Mouse (Mus musculus) lung, embryonic 16.5 days (tissue): ENCODE measurements around the gene Csrnp3. TPM values are rescaled to one million over a fixed set of nuclear protein-coding genes. Genes with fewer than 3 reads are reported as not detected.
A peak's percentile ranks its signal among the peaks of the same experiment; 100 is the strongest.

Experiments used
- ATAC-seq: fragments of 200-750 bp; cut with Nextera tagmentation; 2 replicates; pipeline ENCODE4 v1.8.0; 2017; ENCODE audit warnings: low read depth, mild to moderate bottlenecking, moderate library complexity
- H3K27ac ChIP-seq: fragments of 300-500 bp; sonication (generic); 2 replicates; pipeline ENCODE4 v1.5.1; 2014; ENCODE audit warnings: mild to moderate bottlenecking, control low read depth, low read length
- H3K27me3 ChIP-seq: fragments of 300-500 bp; sonication (generic); 2 replicates; pipeline ENCODE4 v1.6.1; 2014; ENCODE audit warnings: low read depth, low read length, mixed read lengths; ENCODE audit not compliant: control insufficient read depth, insufficient read depth
- H3K36me3 ChIP-seq: fragments of 300-500 bp; sonication (generic); 2 replicates; pipeline ENCODE4 v1.6.1; 2014; ENCODE audit warnings: low read length; ENCODE audit not compliant: control insufficient read depth, insufficient read depth
- H3K4me1 ChIP-seq: fragments of 300-500 bp; sonication (generic); replicated peaks from 2 replicates; pipeline ENCODE4 v1.6.1; 2014; ENCODE audit warnings: low read length, mixed read lengths; ENCODE audit not compliant: control insufficient read depth, insufficient read depth
- H3K4me2 ChIP-seq: fragments of 300-500 bp; sonication (generic); 2 replicates; pipeline ENCODE4 v1.6.1; 2014; ENCODE audit warnings: low read depth, low read length, control low read depth
- H3K4me3 ChIP-seq: fragments of 300-500 bp; sonication (generic); 2 replicates; pipeline ENCODE4 v1.5.1; 2014; ENCODE audit warnings: mild to moderate bottlenecking, low read length, control low read depth
- H3K9ac ChIP-seq: fragments of 300-500 bp; sonication (generic); 2 replicates; pipeline ENCODE4 v1.6.1; 2014; ENCODE audit warnings: low read length, control low read depth
- H3K9me3 ChIP-seq: fragments of 300-500 bp; sonication (generic); 2 replicates; pipeline ENCODE4 v1.6.1; 2016; ENCODE audit warnings: low read length; ENCODE audit not compliant: control insufficient read depth
- WGBS: fragments of 180-500 bp; shearing (Covaris S2); extraction: QIAGEN DNeasy Blood & Tissue Kit; methylation state at CpG from one replicate; pipeline ENCODE4 v1.1.7; 2014; 5-methylcytosine and 5-hydroxymethylcytosine counted together
- polyA plus RNA-seq: library from polyadenylated mRNA; unstranded; fragments of >200 nt; fragmentation: Nextera tagmentation; extraction: Ambion mirVana; gene quantifications from 2 replicates; pipeline ENCODE4 v1.2.1, GENCODE M21; 2015

Gene Csrnp3
- polyA plus RNA-seq, 1 experiment from 2014 or later = 0.58 TPM

DNA sequence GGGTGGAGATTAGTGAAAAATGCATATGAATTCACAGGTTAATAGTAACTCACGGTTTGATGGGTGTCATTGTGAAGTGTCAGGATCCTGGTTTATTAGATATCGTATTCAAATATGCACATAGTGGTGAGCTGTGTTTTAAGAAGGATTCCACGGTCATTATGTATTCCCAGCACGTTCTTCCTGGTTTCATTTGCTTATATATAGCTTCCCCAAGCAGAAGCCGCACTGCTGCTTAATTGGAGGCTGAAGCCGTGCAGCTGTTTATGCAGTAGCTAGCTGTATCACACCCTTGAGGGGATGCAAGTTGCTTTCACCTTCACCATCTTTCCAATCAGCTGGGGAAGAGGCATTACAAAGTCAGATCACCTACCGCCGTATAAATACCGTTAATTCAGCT, 111.2 kb downstream of the Csrnp3 start:
- no peak overlapping the region for H3K27ac ChIP-seq
- ATAC-seq = no peak
- H3K9ac ChIP-seq = no peak overlapping the region
- no peak overlapping the region for H3K4me3 ChIP-seq
- no peak overlapping the region for H3K4me2 ChIP-seq
- no peaks in the 10 kb centered on the region for H3K9me3 ChIP-seq
- no peaks in the 10 kb centered on the region for H3K27me3 ChIP-seq
- no peaks in the 10 kb centered on the region for H3K4me1 ChIP-seq
- 82% methylated on average over 9 of the region's 9 CpGs for WGBS
- no peaks in the 10 kb centered on the region for H3K36me3 ChIP-seq

- no peaks in the 10 kb centered on the region for H3K9me3 ChIP-seq
- H3K27ac ChIP-seq = no peak overlapping the region
- H3K9ac ChIP-seq = no peak overlapping the region
- WGBS = 48% methylated on average over 4 of the region's 4 CpGs
- H3K36me3 ChIP-seq = no peaks in the 10 kb centered on the region
- H3K27me3 ChIP-seq = no peaks in the 10 kb centered on the region
- H3K4me1 ChIP-seq = no peaks in the 10 kb centered on the region
- no peak for ATAC-seq
- H3K4me3 ChIP-seq = no peak overlapping the region
- H3K4me2 ChIP-seq = no peak overlapping the region
Observed at GRCm38 (mm10) chr2:65963420-65963819, 117.9 kb downstream of the Csrnp3 start.

DNA sequence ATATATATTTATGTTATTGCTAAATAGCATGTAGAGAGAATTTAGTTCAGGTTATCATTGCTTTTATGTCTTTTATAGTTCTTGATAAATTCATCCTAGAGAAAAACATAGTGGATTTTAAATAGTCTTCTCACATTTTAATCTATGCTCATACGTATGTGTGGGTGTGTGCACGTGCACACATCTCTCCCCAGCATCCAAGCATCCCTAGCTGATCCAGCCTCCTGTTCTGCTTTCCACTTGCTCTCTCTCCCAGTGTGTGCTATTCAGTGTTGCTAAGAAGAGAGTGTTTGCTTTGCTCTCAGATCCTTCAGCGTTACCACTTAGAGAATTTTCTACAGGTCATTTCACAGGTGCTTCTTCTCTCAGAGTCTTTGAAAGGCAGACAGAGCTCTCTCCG, 123.2 kb downstream of the Csrnp3 start:
- Histone ChIP-seq H3K36me3 (no peaks in the 10 kb centered on the region), H3K4me3 (no peak overlapping the region), H3K27me3 (no peaks in the 10 kb centered on the region), H3K9me3 (no peaks in the 10 kb centered on the region), H3K4me1 (no peaks in the 10 kb centered on the region), H3K9ac (no peak overlapping the region), H3K4me2 (no peak overlapping the region), H3K27ac (no peak overlapping the region)
- no peak for ATAC-seq
- 48% methylated on average over 4 of the region's 4 CpGs for WGBS

GRCm38 (mm10) chr2:65973907-65974306, 128.3 kb downstream of the Csrnp3 start:
- Histone ChIP-seq H3K36me3 (no peaks in the 10 kb centered on the region), H3K4me2 (no peak overlapping the region), H3K27me3 (no peaks in the 10 kb centered on the region), H3K4me1 (no peaks in the 10 kb centered on the region), H3K4me3 (no peak overlapping the region), H3K9ac (no peak overlapping the region), H3K9me3 (no peaks in the 10 kb centered on the region), H3K27ac (no peak overlapping the region)
- WGBS = 78% methylated on average over 4 of the region's 4 CpGs
- no peak for ATAC-seq

- no peak overlapping the region for H3K27ac ChIP-seq
- no peak overlapping the region for H3K4me2 ChIP-seq
- H3K27me3 ChIP-seq = no peaks in the 10 kb centered on the region
Observed at GRCm38 (mm10) chr2:65975383-65975782, 129.8 kb downstream of the Csrnp3 start.

DNA sequence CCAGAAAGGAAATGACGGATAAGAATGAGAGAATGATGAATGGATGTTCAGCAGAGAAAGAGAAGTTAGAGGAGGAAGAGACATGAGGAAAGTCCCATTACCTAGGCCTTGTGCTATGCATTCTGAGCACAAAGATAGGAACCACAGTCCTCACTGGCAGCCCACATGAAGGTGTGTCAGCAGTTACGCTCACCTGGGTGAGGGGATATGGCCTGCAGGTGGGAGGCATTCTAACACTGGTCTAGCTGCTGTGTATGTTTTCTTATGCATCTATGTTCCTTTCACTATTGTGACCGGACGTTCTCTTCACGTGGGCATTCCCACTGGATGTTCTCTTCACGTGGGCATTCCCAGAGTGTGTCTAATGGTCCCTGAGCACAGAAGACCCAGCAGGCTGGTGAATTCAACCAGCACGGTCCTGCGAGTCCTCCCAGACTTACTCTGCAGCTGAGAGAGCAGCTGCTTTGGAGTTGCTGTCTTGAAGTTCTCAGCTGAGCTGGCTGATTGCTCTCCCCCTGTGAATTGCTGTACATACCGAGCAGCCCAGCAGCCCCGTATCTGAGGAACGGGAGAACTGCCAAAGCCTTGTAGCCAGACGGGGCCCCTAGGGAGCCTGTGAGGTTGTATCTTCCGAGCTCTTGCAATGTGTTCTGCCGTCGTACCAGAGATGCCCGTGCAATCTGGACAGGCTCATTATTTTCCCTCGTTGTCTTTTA, 133.9 kb downstream of the Csrnp3 start:
- 0 out of 2 replicates have a peak, but pooled peaks have one; percentile 31 for ATAC-seq
- no peak overlapping the region for H3K4me2 ChIP-seq
- H3K4me3 ChIP-seq = no peak overlapping the region
- no peaks in the 10 kb centered on the region for H3K36me3 ChIP-seq
- H3K27ac ChIP-seq = no peak overlapping the region
- H3K27me3 ChIP-seq = no peaks in the 10 kb centered on the region
- H3K4me1 ChIP-seq = no peaks in the 10 kb centered on the region
- H3K9me3 ChIP-seq = no peaks in the 10 kb centered on the region
- 57% methylated on average over 17 of the region's 17 CpGs for WGBS
- H3K9ac ChIP-seq = no peak overlapping the region

More at GRCm38 (mm10) chr2:65975383-65975782, 129.8 kb downstream of the Csrnp3 start:
- WGBS = 81% methylated on average over 5 of the region's 5 CpGs
- no peak for ATAC-seq
- Histone ChIP-seq H3K36me3 (no peaks in the 10 kb centered on the region), H3K4me1 (no peaks in the 10 kb centered on the region), H3K9ac (no peak overlapping the region), H3K9me3 (no peaks in the 10 kb centered on the region), H3K4me3 (no peak overlapping the region)

GRCm38 (mm10) chr2:65981470-65981869, 135.9 kb downstream of the Csrnp3 start:
- no peak for ATAC-seq
- no peaks in the 10 kb centered on the region for H3K9me3 ChIP-seq
- no peak overlapping the region for H3K9ac ChIP-seq
- no peak overlapping the region for H3K4me2 ChIP-seq
- no peaks in the 10 kb centered on the region for H3K36me3 ChIP-seq
- no peak overlapping the region for H3K4me3 ChIP-seq
- no peaks in the 10 kb centered on the region for H3K27me3 ChIP-seq
- no peak overlapping the region for H3K27ac ChIP-seq
- WGBS = 75% methylated on average over 6 of the region's 6 CpGs
- H3K4me1 ChIP-seq = no peaks in the 10 kb centered on the region

- no peak overlapping the region for H3K9ac ChIP-seq
- H3K4me3 ChIP-seq = no peak overlapping the region
- ATAC-seq = peak; percentile 97
- H3K4me2 ChIP-seq = no peak overlapping the region
- H3K4me1 ChIP-seq = no peaks in the 10 kb centered on the region
- no peaks in the 10 kb centered on the region for H3K27me3 ChIP-seq
- 39% methylated on average over 4 of the region's 4 CpGs for WGBS
- H3K27ac ChIP-seq = no peak overlapping the region
- H3K9me3 ChIP-seq = no peaks in the 10 kb centered on the region
- no peaks in the 10 kb centered on the region for H3K36me3 ChIP-seq
Observed at GRCm38 (mm10) chr2:65981965-65982364, 136.4 kb downstream of the Csrnp3 start.

DNA sequence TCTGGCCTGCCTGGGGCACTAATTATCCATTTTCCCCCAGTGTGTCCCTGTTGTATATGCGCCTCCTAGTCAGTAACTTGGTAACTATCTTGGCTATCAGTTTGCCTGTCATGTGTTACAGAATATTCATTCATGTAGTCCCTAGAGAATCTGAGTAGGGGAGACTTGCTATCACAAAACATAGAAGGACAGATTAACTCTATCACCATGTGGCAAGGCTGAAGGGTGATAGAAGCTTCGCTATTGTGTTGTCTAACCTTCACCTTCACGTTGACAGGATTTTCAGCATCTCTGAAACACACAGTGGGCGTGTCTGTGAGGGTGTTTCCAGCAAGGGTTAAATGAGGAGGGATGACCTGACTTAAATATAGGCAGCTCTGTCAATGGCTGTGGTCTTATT, 140.1 kb downstream of the Csrnp3 start:
- no peaks in the 10 kb centered on the region for H3K27me3 ChIP-seq
- ATAC-seq = no peak

More for the DNA sequence above, 140.1 kb downstream of the Csrnp3 start:
- 79% methylated on average over 4 of the region's 4 CpGs for WGBS
- Histone ChIP-seq H3K4me3 (no peak overlapping the region), H3K9ac (no peak overlapping the region), H3K36me3 (no peaks in the 10 kb centered on the region), H3K9me3 (no peaks in the 10 kb centered on the region), H3K27ac (no peak overlapping the region), H3K4me1 (no peaks in the 10 kb centered on the region), H3K4me2 (no peak overlapping the region)
